7 mouse cellular contexts compared by ENCODE assay signal in the genomic region with DNA sequence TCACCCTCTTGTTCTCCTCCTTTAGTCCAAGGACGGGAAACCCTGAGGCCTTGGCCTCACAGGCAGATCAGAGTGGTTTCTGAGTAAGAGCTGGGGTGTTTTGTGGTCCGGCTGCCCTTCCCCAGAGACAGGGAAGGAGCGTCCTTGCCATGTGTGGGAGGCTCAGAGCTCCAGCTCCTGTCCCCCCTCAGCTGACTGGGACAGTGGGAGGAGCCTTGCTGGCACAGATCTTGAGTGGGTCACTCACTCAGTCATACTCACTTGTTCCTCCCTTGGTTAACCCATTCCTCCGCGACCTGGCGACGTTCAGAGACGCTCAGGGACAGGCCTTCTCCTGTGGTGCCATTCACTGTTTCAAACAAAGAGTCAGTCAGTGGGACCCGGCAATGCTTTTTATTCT. TPM values are rescaled to one million over a fixed set of nuclear protein-coding genes. Genes with fewer than 3 reads are reported as not detected.
DNase-seq lines count a peak whose midpoint lies in the region; ATAC-seq and TF ChIP-seq lines count a peak whose summit lies in the region.

No protein-coding gene starts in this region.

- 0 out of 2 replicates have a peak, but pooled peaks cover 4% of the 10 kb centered on the region for H3K4me1 ChIP-seq in kidney, postnatal 0 days (replicated peaks; ENCODE audit: insufficient read depth, low read length)
- H3K4me1 ChIP-seq in hindbrain, embryonic 14.5 days (replicated peaks; ENCODE audit: control insufficient read depth, insufficient read depth, low read length): peaks cover 8% of the 10 kb centered on the region

- peak; percentile 27; the same call in 1 of the 2 replicates for ATAC-seq in kidney, postnatal 0 days (replicated peaks; ENCODE audit: low FRiP score, low read depth)
- ATAC-seq in hindbrain, embryonic 14.5 days (ENCODE audit: low FRiP score): peak; percentile 57; the same call in 1 of the 2 replicates
- ATAC-seq in megakaryocyte, adult 5-6 weeks (ENCODE audit: poor library complexity, severe bottlenecking): no peak

- no peak overlapping the region for H3K9ac ChIP-seq in kidney, postnatal 0 days (ENCODE audit: low read depth, low read length)
- H3K9ac ChIP-seq in hindbrain, embryonic 14.5 days: no peak overlapping the region

- no peak for TF ChIP-seq CTCF in kidney, postnatal 0 days (IDR thresholded peaks at IDR 0.05; ENCODE audit: low read depth)

- DNase-seq in kidney, postnatal 0 days (ENCODE audit: low spot score): peak; percentile 28
- no peak for DNase-seq in kidney, adult 8-10 months
- peak; percentile 66 for DNase-seq in Muller cell, postnatal 12 days (ENCODE audit: inconsistent ontology term)
- peak; percentile 90 for DNase-seq in adrenal gland, adult 2 months
- DNase-seq in hindbrain, embryonic 14.5 days (ENCODE audit: low spot score): no peak
- no peak for DNase-seq in thymus, adult 18-20 months

- 56% methylated on average over 9 of the region's 9 CpGs for WGBS in kidney, postnatal 0 days
- 15% methylated on average over 9 of the region's 9 CpGs for WGBS in hindbrain, embryonic 14.5 days

- H3K27me3 ChIP-seq in kidney, postnatal 0 days (ENCODE audit: insufficient read depth, low read length): no peaks in the 10 kb centered on the region
- H3K27me3 ChIP-seq in hindbrain, embryonic 14.5 days (ENCODE audit: control insufficient read depth, insufficient read depth, low read length): no peaks in the 10 kb centered on the region

- H3K36me3 ChIP-seq in kidney, postnatal 0 days (ENCODE audit: insufficient read depth, low read length): no peaks in the 10 kb centered on the region
- H3K36me3 ChIP-seq in hindbrain, embryonic 14.5 days (replicated peaks; ENCODE audit: control insufficient read depth, insufficient read depth): no peaks in the 10 kb centered on the region

- H3K27ac ChIP-seq in kidney, postnatal 0 days: no peak overlapping the region
- no peak overlapping the region for H3K27ac ChIP-seq in hindbrain, embryonic 14.5 days

- H3K4me3 ChIP-seq in kidney, postnatal 0 days (replicated peaks; ENCODE audit: low read depth, low read length): no peak overlapping the region
- no peak overlapping the region for H3K4me3 ChIP-seq in hindbrain, embryonic 14.5 days (replicated peaks; ENCODE audit: low read length)

- no peak overlapping the region for H3K4me2 ChIP-seq in kidney, postnatal 0 days (ENCODE audit: low read length)
- no peak overlapping the region for H3K4me2 ChIP-seq in hindbrain, embryonic 14.5 days (replicated peaks)

- no peaks in the 10 kb centered on the region for H3K9me3 ChIP-seq in kidney, postnatal 0 days (replicated peaks; ENCODE audit: low read length)
- no peaks in the 10 kb centered on the region for H3K9me3 ChIP-seq in hindbrain, embryonic 14.5 days (ENCODE audit: control insufficient read depth, low read length)

RNA-seq across cellular contexts. Expression of gene Npl, which starts 14.2 kb away (rescaled TPM):
- polyA plus RNA-seq in kidney, postnatal 0 days (2015; fragmentation: Nextera tagmentation; extraction: Ambion mirVana): 35.2 and 40.4 TPM in 2 replicates
- total RNA-seq in adrenal gland, adult 2 months (2021): 1 to 10 TPM; 2.9 to 8.3 TPM
- 0.15 and 0.16 TPM in 2 replicates for polyA plus RNA-seq in adrenal gland, adult 2 months (2012; rRNA removed)
- polyA plus RNA-seq in hindbrain, embryonic 14.5 days (2014; fragmentation: Nextera tagmentation; extraction: Ambion mirVana): 15.8 and 16.8 TPM in 2 replicates
- 8.5 and 9.4 TPM in 2 replicates for total RNA-seq in megakaryocyte, adult 5-6 weeks (2015)
- 2.2 and 3.4 TPM in 2 replicates for total RNA-seq in megakaryocyte, adult 5-6 weeks (2017)

RNA-seq across cellular contexts. Expression of gene Dhx9, which starts 48.2 kb away (rescaled TPM):
- 26.0 and 26.4 TPM in 2 replicates for polyA plus RNA-seq in kidney, postnatal 0 days (2015; fragmentation: Nextera tagmentation; extraction: Ambion mirVana)
- 100 to 1,000 TPM in 1 of 2 experiments, 10 to 100 TPM in 1; 98.3 to 113 TPM for total RNA-seq in adrenal gland, adult 2 months (2021)
- 1.4 and 2.2 TPM in 2 replicates for polyA plus RNA-seq in adrenal gland, adult 2 months (2012; rRNA removed)
- polyA plus RNA-seq in hindbrain, embryonic 14.5 days (2014; fragmentation: Nextera tagmentation; extraction: Ambion mirVana): 23.7 and 26.2 TPM in 2 replicates
- 90.5 and 96.5 TPM in 2 replicates for total RNA-seq in megakaryocyte, adult 5-6 weeks (2015)
- total RNA-seq in megakaryocyte, adult 5-6 weeks (2017): 78.1 and 115 TPM in 2 replicates

Comparison
In these comparisons a context has a peak if more than half of its experiments do, and no peak if none do; other contexts are left out.
1. DNase-seq: peak in kidney, postnatal 0 days (single experiment), Muller cell, postnatal 12 days (single experiment) and adrenal gland, adult 2 months (single experiment); none in kidney, adult 8-10 months (0 of 2), hindbrain, embryonic 14.5 days (single experiment) and thymus, adult 18-20 months (0 of 2).
2. RNA of gene Npl, which starts 14.2 kb away (polyA plus RNA-seq): 35.2 to 40.4 TPM in kidney, postnatal 0 days and 15.8 to 16.8 TPM in hindbrain, embryonic 14.5 days; 0.15 to 0.16 TPM in adrenal gland, adult 2 months; every median in the first group is over 10 times any median in the second.